Mouse (Mus musculus) CH12.LX (cell line): Measurements from ENCODE around the gene Hopx.

Experiments used
- CTCF ChIP-seq, 2 experiments: IDR thresholded peaks in 1 of 2; conservative IDR thresholded peaks in 1 of 2; 2 replicates each; pipeline ENCODE4 v1.5.1; 2011 to 2012; ENCODE audit warnings: low read depth in 2 of 2, low read length in 2 of 2, improper control_type of control experiment in 1 of 2, inconsistent platforms in 1 of 2, mild to moderate bottlenecking in 1 of 2, moderate library complexity in 1 of 2
- ELF1 ChIP-seq: IDR thresholded peaks from 2 replicates; pipeline ENCODE4 v1.6.1; 2014; ENCODE audit warnings: low read depth, mild to moderate bottlenecking, inconsistent platforms, low read length, improper control_type of control experiment
- HCFC1 ChIP-seq: IDR thresholded peaks from 2 replicates; pipeline ENCODE4 v1.6.1; 2012; ENCODE audit warnings: low read depth, mild to moderate bottlenecking, inconsistent platforms, low read length, improper control_type of control experiment
- MAX ChIP-seq: IDR thresholded peaks from 2 replicates; pipeline ENCODE4 v1.6.1; 2011; ENCODE audit warnings: low read length, improper control_type of control experiment
- MAZ ChIP-seq: IDR thresholded peaks from 2 replicates; pipeline ENCODE4 v1.6.1; 2012; ENCODE audit warnings: low read depth, mild to moderate bottlenecking, inconsistent platforms, low read length, improper control_type of control experiment, moderate library complexity
- MYC ChIP-seq: IDR thresholded peaks from 2 replicates; pipeline ENCODE4 v1.6.1; 2011; ENCODE audit warnings: low read depth, mild to moderate bottlenecking, improper control_type of control experiment, low read length
- NELFE ChIP-seq: IDR thresholded peaks from 2 replicates; pipeline ENCODE4 v1.6.1; 2011; ENCODE audit warnings: low read depth, low read length, improper control_type of control experiment
- POLR2A ChIP-seq: IDR thresholded peaks from 2 replicates; pipeline ENCODE4 v1.6.1; 2011; ENCODE audit warnings: low read depth, mild to moderate bottlenecking, improper control_type of control experiment, low read length
- POLR2AphosphoS2 ChIP-seq: IDR thresholded peaks from 2 replicates; pipeline ENCODE4 v1.6.1; 2011; ENCODE audit warnings: low read depth, low read length, improper control_type of control experiment
- SIN3A ChIP-seq: IDR thresholded peaks from 2 replicates; pipeline ENCODE4 v1.6.1; 2012; ENCODE audit warnings: low read length, improper control_type of control experiment, inconsistent platforms
- TCF12 ChIP-seq: IDR thresholded peaks from 2 replicates; pipeline ENCODE4 v1.6.1; 2014; ENCODE audit warnings: low read depth, mild to moderate bottlenecking, inconsistent platforms, low read length, improper control_type of control experiment

DNA sequence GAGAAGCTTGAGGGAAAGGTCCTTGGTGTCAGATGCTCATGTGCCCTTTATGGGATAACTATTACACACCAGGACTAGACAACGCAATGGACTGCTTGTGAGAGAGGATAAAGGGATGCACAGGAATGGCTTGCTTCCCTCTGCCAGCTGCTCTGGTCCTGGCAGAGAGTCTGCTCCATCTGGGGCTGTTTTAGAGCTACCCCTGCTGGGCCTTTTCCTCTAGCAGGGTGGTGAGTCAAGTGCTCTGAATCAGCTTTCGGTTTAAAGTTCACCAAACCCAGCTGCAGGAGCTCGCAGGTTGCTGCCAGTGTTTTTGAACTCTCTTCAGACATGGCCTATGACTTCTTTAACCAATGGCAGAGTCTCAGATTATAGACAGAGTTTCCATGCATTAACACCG, 39.0 kb downstream of the Hopx start:
- TF ChIP-seq MAX (no peak), SIN3A (no peak), POLR2A (no peak), POLR2AphosphoS2 (no peak), ELF1 (no peak), MAZ (no peak), CTCF (conservative IDR thresholded peaks at IDR 0.05 in 1 of 2, IDR thresholded peaks at IDR 0.05 in 1 of 2; ENCODE audit: low read depth in 2 of 2, low read length in 2 of 2) (no peak), HCFC1 (no peak), NELFE (no peak), TCF12 (no peak), MYC (no peak)
